Mouse (Mus musculus) olfactory bulb, adult 2 months (tissue): ENCODE results near the gene Olfr329-ps. TPM values are rescaled to one million over a fixed set of nuclear protein-coding genes. Genes with fewer than 3 reads are reported as not detected.

Experiments
- H3K27ac ChIP-seq: fragments of 200-500 bp; 2 replicates; pipeline ENCODE4 v1.5.1; 2012; ENCODE audit warnings: low read depth, low read length; ENCODE audit not compliant: insufficient read depth
- H3K4me1 ChIP-seq: fragments of 200-500 bp; 2 replicates; pipeline ENCODE4 v1.6.1; 2012; ENCODE audit warnings: low read length; ENCODE audit not compliant: control insufficient read depth, insufficient read depth
- H3K4me3 ChIP-seq: fragments of 200-500 bp; 2 replicates; pipeline ENCODE4 v1.5.1; 2012; ENCODE audit warnings: mild to moderate bottlenecking, low read depth, low read length, moderate library complexity; ENCODE audit not compliant: insufficient read depth
- CTCF ChIP-seq: fragments of 200-500 bp; IDR thresholded peaks from 2 replicates; pipeline ENCODE4 v1.5.1; 2012; ENCODE audit warnings: low read depth, mild to moderate bottlenecking, low read length, moderate library complexity; ENCODE audit not compliant: insufficient read depth
- POLR2A ChIP-seq: fragments of 200-500 bp; IDR thresholded peaks from 2 replicates; pipeline ENCODE4 v1.6.1; 2012; ENCODE audit warnings: mild to moderate bottlenecking, low read depth, low read length, moderate library complexity; ENCODE audit not compliant: insufficient read depth
- WGBS: fragments of 180-500 bp; shearing (Covaris S2); methylation state at CpG from one replicate; pipeline ENCODE4 v1.1.7; 2018; 5-methylcytosine and 5-hydroxymethylcytosine counted together
- polyA plus RNA-seq: library from polyadenylated mRNA; stranded (reverse); fragments of >200 nt; gene quantifications from 2 replicates; pipeline ENCODE4 v1.2.4, GENCODE M21; 2012; ENCODE audit warnings: low replicate concordance; ENCODE audit not compliant: missing spikeins, insufficient read depth, insufficient read length

Olfr329-ps gene
- polyA plus RNA-seq, 1 experiment: not detected

DNA sequence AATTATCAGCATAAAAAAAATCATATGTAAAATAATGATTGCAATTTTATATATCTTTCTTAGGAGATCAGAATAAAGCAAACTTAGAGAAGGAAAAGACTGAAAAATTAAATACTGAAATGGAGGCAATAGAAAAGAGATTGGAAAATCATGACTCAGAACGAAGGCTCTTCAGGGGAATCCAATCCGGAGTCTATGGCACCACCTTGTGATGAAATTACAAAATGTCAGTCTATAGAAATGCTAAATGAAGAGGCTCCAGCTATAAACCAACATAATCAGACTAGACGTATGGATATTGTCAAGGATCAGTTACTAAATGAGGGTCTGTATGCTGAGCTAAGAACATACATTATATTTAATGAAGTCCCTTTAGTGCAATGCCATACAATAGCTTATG, 46.9 kb downstream of the Olfr329-ps start:
- TF ChIP-seq POLR2A: no peak
- no peak for TF ChIP-seq CTCF
- Histone ChIP-seq H3K27ac (no peak overlapping the region), H3K4me3 (no peak overlapping the region), H3K4me1 (no peaks in the 10 kb centered on the region)
- WGBS: 35% methylated on average over 3 of the region's 3 CpGs

DNA sequence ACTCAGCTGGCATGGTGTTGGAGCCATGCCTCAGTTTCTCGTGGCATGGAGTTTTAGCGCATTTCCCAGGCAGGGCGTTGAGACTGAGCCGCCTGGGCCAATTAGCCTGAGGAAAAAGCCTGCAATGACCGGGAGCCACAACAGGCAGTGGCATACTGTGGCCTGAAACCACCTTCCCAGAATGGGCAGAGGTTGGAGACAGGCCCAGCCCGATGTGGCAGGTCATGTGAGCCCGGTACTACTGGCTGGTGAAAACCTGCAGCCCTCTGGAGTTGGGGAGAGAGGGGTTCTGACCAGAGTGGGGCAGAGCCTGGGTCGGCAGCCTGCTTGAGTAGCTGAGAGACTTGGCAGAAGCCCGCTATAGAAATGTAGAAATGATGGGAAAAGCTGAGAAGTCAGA, 47.5 kb downstream of the Olfr329-ps start:
- TF ChIP-seq CTCF (no peak), POLR2A (no peak)
- no peak overlapping the region for H3K27ac ChIP-seq
- no peaks in the 10 kb centered on the region for H3K4me1 ChIP-seq
- H3K4me3 ChIP-seq: no peak overlapping the region
- 77% methylated on average over 9 of the region's 9 CpGs for whole genome bisulfite sequencing

DNA sequence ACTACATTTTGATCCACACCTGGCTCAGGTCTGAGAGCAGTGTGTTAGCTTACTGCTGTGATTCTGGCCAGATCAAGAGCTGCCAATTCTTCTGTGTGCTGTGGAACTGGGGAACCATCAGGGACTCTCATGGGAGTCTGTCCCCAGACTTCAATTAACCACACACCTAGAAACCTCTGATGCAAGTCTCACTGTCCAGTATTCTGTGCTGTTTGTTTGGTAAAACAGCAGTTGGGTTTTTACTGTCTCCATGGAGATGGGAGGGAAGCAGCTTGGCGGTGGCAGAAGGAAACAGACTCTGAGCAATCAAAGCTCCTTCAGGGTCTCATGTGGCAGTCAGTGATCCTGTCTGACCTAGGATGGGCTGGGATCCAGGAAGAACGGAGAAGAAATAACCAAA, 53.8 kb downstream of the Olfr329-ps start, which contains the start of gene Olfr332:
Olfr332 (minus strand) TSS at position 101 of the 400 bp plus-strand sequence.
- TF ChIP-seq POLR2A (no peak), CTCF (no peak)
- Histone ChIP-seq H3K27ac (no peak within 1 kb of the TSS), H3K4me1 (no peaks in the 10 kb centered on the region), H3K4me3 (no peak within 1 kb of the TSS)
- 70% methylated on average over 2 of the region's 2 CpGs for WGBS

Other genes with a start within 250 kb of the Olfr329-ps start
- not detected in 2 replicates for gene Zfp692, start 239.4 kb downstream of the Olfr329-ps start, polyA plus RNA-seq
- gene Zfp672, start 216.1 kb downstream of the Olfr329-ps start, polyA plus RNA-seq: not detected in 2 replicates
- gene Sh3bp5l, start 215.7 kb downstream of the Olfr329-ps start, polyA plus RNA-seq: not detected in 2 replicates
- gene Lypd8, start 167.4 kb downstream of the Olfr329-ps start, polyA plus RNA-seq: not detected in 2 replicates
- gene 1810065E05Rik, start 125.3 kb downstream of the Olfr329-ps start, polyA plus RNA-seq: not detected in 2 replicates
- gene Gm12253, start 113.9 kb downstream of the Olfr329-ps start, polyA plus RNA-seq: not detected in 2 replicates
- not detected in 2 replicates for gene Lypd9, start 93.5 kb downstream of the Olfr329-ps start, polyA plus RNA-seq
- gene Olfr30, start 84.2 kb downstream of the Olfr329-ps start, polyA plus RNA-seq: not detected in 2 replicates
- not detected in 2 replicates for gene Olfr332, start 53.9 kb downstream of the Olfr329-ps start, polyA plus RNA-seq
- gene Olfr331, start 43.9 kb downstream of the Olfr329-ps start, polyA plus RNA-seq: not detected in 2 replicates
- gene Olfr330, start 11.6 kb downstream of the Olfr329-ps start, polyA plus RNA-seq: not detected in 2 replicates
- not detected in 2 replicates for gene Olfr328, start 9.2 kb upstream of the Olfr329-ps start, polyA plus RNA-seq
- gene Olfr224, start 24.1 kb upstream of the Olfr329-ps start, polyA plus RNA-seq: not detected in 2 replicates
- gene Olfr325, start 31.3 kb upstream of the Olfr329-ps start, polyA plus RNA-seq: not detected in 2 replicates
- not detected in 2 replicates for gene Olfr324, start 48.7 kb upstream of the Olfr329-ps start, polyA plus RNA-seq
- not detected in 2 replicates for gene 2210407C18Rik, start 69.7 kb upstream of the Olfr329-ps start, polyA plus RNA-seq
- not detected in 2 replicates for gene Olfr323, start 84.1 kb upstream of the Olfr329-ps start, polyA plus RNA-seq
- not detected in 2 replicates for gene Trim58, start 94.0 kb upstream of the Olfr329-ps start, polyA plus RNA-seq
- not detected in 2 replicates for gene Olfr322, start 112.4 kb upstream of the Olfr329-ps start, polyA plus RNA-seq
- not detected in 2 replicates for gene Olfr320, start 134.7 kb upstream of the Olfr329-ps start, polyA plus RNA-seq
- not detected in 2 replicates for gene Olfr319, start 152.7 kb upstream of the Olfr329-ps start, polyA plus RNA-seq
- not detected in 2 replicates for gene Olfr318, start 177.6 kb upstream of the Olfr329-ps start, polyA plus RNA-seq
- not detected in 2 replicates for gene Olfr317, start 192.8 kb upstream of the Olfr329-ps start, polyA plus RNA-seq
- not detected in 2 replicates for gene Olfr316, start 206.3 kb upstream of the Olfr329-ps start, polyA plus RNA-seq
- gene Olfr315, start 226.8 kb upstream of the Olfr329-ps start, polyA plus RNA-seq: not detected in 2 replicates
- not detected in 2 replicates for gene Olfr314, start 236.5 kb upstream of the Olfr329-ps start, polyA plus RNA-seq